Comparison of ENCODE assay signal across 7 mouse cellular contexts in the genomic region with DNA sequence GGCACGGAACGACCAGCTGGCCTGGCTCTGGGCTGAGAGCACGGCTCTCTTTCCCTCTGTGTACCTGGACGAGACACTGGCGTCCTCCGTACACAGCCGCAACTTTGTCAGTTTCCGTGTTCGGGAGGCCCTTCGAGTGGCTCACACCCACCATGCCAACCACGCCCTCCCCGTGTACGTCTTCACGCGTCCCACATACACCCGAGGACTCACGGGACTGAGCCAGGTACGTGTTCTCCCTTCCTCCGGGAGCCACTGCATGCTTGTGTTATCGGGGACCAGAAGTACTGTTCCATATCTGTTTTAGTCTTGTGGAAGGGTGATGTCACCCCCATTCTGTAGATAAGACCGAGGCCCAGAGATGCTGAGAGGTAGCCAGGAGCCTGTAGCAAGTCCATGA. TPM values are rescaled to one million over a fixed set of nuclear protein-coding genes. Genes with fewer than 3 reads are reported as not detected.
DNase-seq lines count a peak whose midpoint lies in the region; ATAC-seq and TF ChIP-seq lines count a peak whose summit lies in the region.

No protein-coding gene starts in this region.

- TF ChIP-seq RAD21 in MEL (IDR thresholded peaks at IDR 0.05; ENCODE audit: low read depth, low read length) = no peak

- H3K27me3 ChIP-seq in E14TG2a.4 (ENCODE audit: insufficient read depth, low read length) (peaks cover 28% of the 10 kb centered on the region), MEL (ENCODE audit: control insufficient read depth in 1 of 2, insufficient read depth in 2 of 2, low read length in 2 of 2) (no peaks in the 10 kb centered on the region)
- no peaks in the 10 kb centered on the region for H3K27me3 ChIP-seq in hindbrain, embryonic 11.5 days (ENCODE audit: control insufficient read depth, insufficient read depth, low read length)
- H3K27me3 ChIP-seq in liver, embryonic 16.5 days (ENCODE audit: control insufficient read depth, insufficient read depth, low read depth, low read length) = no peaks in the 10 kb centered on the region

- ATAC-seq in hindbrain, embryonic 11.5 days (ENCODE audit: low FRiP score) = no peak
- ATAC-seq in liver, embryonic 16.5 days (ENCODE audit: low read depth) = peak; percentile 69

- H3K27ac ChIP-seq in MEL (ENCODE audit: control insufficient read depth, low read depth, low read length) = peak overlapping the region; percentile 58
- no peak overlapping the region for H3K27ac ChIP-seq in hindbrain, embryonic 11.5 days (ENCODE audit: low read depth, low read length)
- peak overlapping the region; percentile 92 for H3K27ac ChIP-seq in liver, embryonic 16.5 days (ENCODE audit: low read length)

- peak overlapping the region; percentile 89 for H3K4me3 ChIP-seq in E14TG2a.4 (replicated peaks; ENCODE audit: low read length)
- peak overlapping the region; percentile 26 to 42 for H3K4me3 ChIP-seq in MEL (ENCODE audit: control insufficient read depth in 1 of 2, insufficient read depth in 1 of 2, low read depth in 2 of 2, low read length in 2 of 2)
- H3K4me3 ChIP-seq in hindbrain, embryonic 11.5 days (ENCODE audit: low read depth, low read length) = peak overlapping the region; percentile 91
- peak overlapping the region; percentile 74 for H3K4me3 ChIP-seq in liver, embryonic 16.5 days (ENCODE audit: low read depth, low read length)

- H3K4me2 ChIP-seq in hindbrain, embryonic 11.5 days (replicated peaks; ENCODE audit: low read depth, low read length) = peak overlapping the region; percentile 58
- H3K4me2 ChIP-seq in liver, embryonic 16.5 days (ENCODE audit: low read depth, low read length) = peak overlapping the region; percentile 81

- H3K9me3 ChIP-seq in E14TG2a.4 (ENCODE audit: low read length) (no peaks in the 10 kb centered on the region), MEL (replicated peaks; ENCODE audit: insufficient read depth, low read length) (no peaks in the 10 kb centered on the region)
- H3K9me3 ChIP-seq in hindbrain, embryonic 11.5 days (ENCODE audit: control insufficient read depth, low read length) = no peaks in the 10 kb centered on the region
- no peaks in the 10 kb centered on the region for H3K9me3 ChIP-seq in liver, embryonic 16.5 days (replicated peaks; ENCODE audit: control insufficient read depth, low read length)

- WGBS in hindbrain, embryonic 11.5 days = 93% methylated on average over 21 of the region's 21 CpGs
- 30% methylated on average over 21 of the region's 21 CpGs for WGBS in liver, embryonic 16.5 days (ENCODE audit: insufficient replicate concordance)

- H3K9ac ChIP-seq in MEL (ENCODE audit: control insufficient read depth, low read depth, low read length, poor library complexity, severe bottlenecking) = peak overlapping the region; percentile 77
- no peak overlapping the region for H3K9ac ChIP-seq in hindbrain, embryonic 11.5 days (ENCODE audit: low read depth, low read length)
- H3K9ac ChIP-seq in liver, embryonic 16.5 days (ENCODE audit: low read depth, low read length) = peak overlapping the region; percentile 80

- H3K4me1 ChIP-seq in E14TG2a.4 (replicated peaks; ENCODE audit: low read depth, low read length) (peaks cover 65% of the 10 kb centered on the region), MEL (ENCODE audit: control insufficient read depth in 1 of 2, insufficient read depth in 2 of 2, low read length in 2 of 2) (peaks cover 9 to 40% of the 10 kb centered on the region in 2 experiments)
- peaks cover 14% of the 10 kb centered on the region for H3K4me1 ChIP-seq in hindbrain, embryonic 11.5 days (replicated peaks; ENCODE audit: control insufficient read depth, insufficient read depth, low read length)
- peaks cover 68% of the 10 kb centered on the region for H3K4me1 ChIP-seq in liver, embryonic 16.5 days (ENCODE audit: control insufficient read depth, low read depth, low read length)

- H3K36me3 ChIP-seq in E14TG2a.4 (ENCODE audit: insufficient read depth, low read length) (peaks cover 27% of the 10 kb centered on the region), MEL (ENCODE audit: control insufficient read depth in 1 of 2, insufficient read depth in 2 of 2, low read length in 2 of 2) (peaks cover 0 to 28% of the 10 kb centered on the region in 2 experiments; a peak in 2 of 4 replicates)
- peaks cover 25% of the 10 kb centered on the region for H3K36me3 ChIP-seq in hindbrain, embryonic 11.5 days (ENCODE audit: control insufficient read depth, insufficient read depth, low read length)
- peaks cover 4% of the 10 kb centered on the region for H3K36me3 ChIP-seq in liver, embryonic 16.5 days (ENCODE audit: control insufficient read depth, insufficient read depth)

- TF ChIP-seq EP300 in MEL (IDR thresholded peaks at IDR 0.05; ENCODE audit: low read depth in 1 of 2, low read length in 2 of 2) = peak; percentile 77 to 83

- peaks cover 14% of the 10 kb centered on the region for H3K79me2 ChIP-seq in MEL (ENCODE audit: control insufficient read depth, insufficient read depth, low read length, poor library complexity)

- TF ChIP-seq POLR2A in MEL (IDR thresholded peaks at IDR 0.05; ENCODE audit: control insufficient read depth in 1 of 2, insufficient read depth in 1 of 2, low read depth in 1 of 2, low read length in 2 of 2, poor library complexity in 1 of 2) = no peak; a peak in 1 of 4 replicates

- TF ChIP-seq CTCF in E14TG2a.4 (conservative IDR thresholded peaks at IDR 0.05; ENCODE audit: low read length) = no peak
- TF ChIP-seq CTCF in MEL (IDR thresholded peaks at IDR 0.05 in 2 of 3, conservative IDR thresholded peaks at IDR 0.05 in 1 of 3; ENCODE audit: control insufficient read depth in 1 of 3, insufficient read depth in 1 of 3, low read depth in 2 of 3, low read length in 3 of 3, poor library complexity in 1 of 3, severe bottlenecking in 1 of 3) = no peak

- peak; percentile 73 for DNase-seq in MEL (ENCODE audit: low read depth, low spot score)
- no peak for DNase-seq in hindbrain, embryonic 11.5 days (ENCODE audit: low spot score)
- no peak for DNase-seq in frontal cortex, postnatal 14 days (ENCODE audit: low spot score in 2 of 2)
- DNase-seq in frontal cortex, postnatal 10 days (ENCODE audit: low spot score in 2 of 2) = no peak
- DNase-seq in embryo, embryonic 9.5 days (ENCODE audit: extremely low spot score) = no peak

TF ChIP-seq in MEL, 35 proteins besides CTCF, POLR2A, EP300 and RAD21 (continues in another document):
- TF ChIP-seq ETS1 (IDR thresholded peaks at IDR 0.05; ENCODE audit: low read depth, low read length) (peak; percentile 92), MXI1 (IDR thresholded peaks at IDR 0.05; ENCODE audit: low read depth, low read length) (peak; percentile 36; the same call in 1 of the 2 replicates), MAFK (IDR thresholded peaks at IDR 0.05; ENCODE audit: borderline replicate concordance, low read depth, low read length) (no peak), MEF2A (IDR thresholded peaks at IDR 0.05; ENCODE audit: extremely low read depth, insufficient replicate concordance, low read depth, low read length, poor library complexity, severe bottlenecking) (no peak), ZNF384 (IDR thresholded peaks at IDR 0.05; ENCODE audit: low read depth, low read length) (no peak), JUND (IDR thresholded peaks at IDR 0.05; ENCODE audit: low read depth, low read length) (peak; percentile 68; the same call in 1 of the 2 replicates), CHD2 (IDR thresholded peaks at IDR 0.05; ENCODE audit: low read length) (no peak), MYC (IDR thresholded peaks at IDR 0.05; ENCODE audit: low read depth, low read length) (0 out of 2 replicates have a peak, but pooled peaks have one; percentile 63), BHLHE40 (IDR thresholded peaks at IDR 0.05; ENCODE audit: borderline replicate concordance, low read depth, low read length) (peak; percentile 85), USF2 (IDR thresholded peaks at IDR 0.05; ENCODE audit: borderline replicate concordance in 1 of 2, insufficient read depth in 1 of 2, low read depth in 1 of 2, low read length in 2 of 2) (no peak), POLR2AphosphoS2 (IDR thresholded peaks at IDR 0.05; ENCODE audit: low read length) (no peak), ZMIZ1 (IDR thresholded peaks at IDR 0.05; ENCODE audit: low read depth, low read length) (no peak)

RNA-seq across cellular contexts. Expression of gene Hyal2, which starts 3.1 kb away (rescaled TPM):
- total RNA-seq in MEL (2012; rRNA removed) = 24.8 and 32.0 TPM in 2 replicates
- 10 to 100 TPM in 1 of 2 experiments, not detected in 1; 31.3 TPM for polyA plus RNA-seq in MEL (2012; ENCODE audit: insufficient read depth in 1 of 2, insufficient read length in 2 of 2, low read depth in 1 of 2, low replicate concordance in 2 of 2, missing spikeins in 1 of 2)
- 116 and 123 TPM in 2 replicates for polyA plus RNA-seq in hindbrain, embryonic 11.5 days (2014; fragmentation: Nextera tagmentation; extraction: Ambion mirVana)
- 48.9 and 50.2 TPM in 2 replicates for polyA plus RNA-seq in liver, embryonic 16.5 days (2015; fragmentation: Nextera tagmentation; extraction: Ambion mirVana)

RNA-seq across cellular contexts. Expression of gene Hyal1, which starts 5.9 kb away (rescaled TPM):
- 1.1 and 1.3 TPM in 2 replicates for total RNA-seq in MEL (2012; rRNA removed)
- 1 to 10 TPM in 1 of 2 experiments, not detected in 1; 3.4 TPM for polyA plus RNA-seq in MEL (2012; ENCODE audit: insufficient read depth in 1 of 2, insufficient read length in 2 of 2, low read depth in 1 of 2, low replicate concordance in 2 of 2, missing spikeins in 1 of 2)
- 3.6 and 4.4 TPM in 2 replicates for polyA plus RNA-seq in hindbrain, embryonic 11.5 days (2014; fragmentation: Nextera tagmentation; extraction: Ambion mirVana)
- polyA plus RNA-seq in liver, embryonic 16.5 days (2015; fragmentation: Nextera tagmentation; extraction: Ambion mirVana) = 3.3 and 3.8 TPM in 2 replicates

RNA-seq across cellular contexts. Expression of gene Tusc2, which starts 7.8 kb away (rescaled TPM):
- 29.9 and 36.2 TPM in 2 replicates for total RNA-seq in MEL (2012; rRNA removed)
- 10 to 100 TPM in 1 of 2 experiments, not detected in 1; 48.9 TPM for polyA plus RNA-seq in MEL (2012; ENCODE audit: insufficient read depth in 1 of 2, insufficient read length in 2 of 2, low read depth in 1 of 2, low replicate concordance in 2 of 2, missing spikeins in 1 of 2)
- 88.2 and 92.4 TPM in 2 replicates for polyA plus RNA-seq in hindbrain, embryonic 11.5 days (2014; fragmentation: Nextera tagmentation; extraction: Ambion mirVana)
- polyA plus RNA-seq in liver, embryonic 16.5 days (2015; fragmentation: Nextera tagmentation; extraction: Ambion mirVana) = 29.1 and 29.4 TPM in 2 replicates

RNA-seq across cellular contexts. Expression of gene Naa80, which starts 7.8 kb away (rescaled TPM):
- total RNA-seq in MEL (2012; rRNA removed) = 14.3 and 15.1 TPM in 2 replicates
- polyA plus RNA-seq in MEL (2012; ENCODE audit: insufficient read depth in 1 of 2, insufficient read length in 2 of 2, low read depth in 1 of 2, low replicate concordance in 2 of 2, missing spikeins in 1 of 2) = 10 to 100 TPM in 1 of 2 experiments, not detected in 1; 74.0 TPM
- 10.5 and 11.3 TPM in 2 replicates for polyA plus RNA-seq in hindbrain, embryonic 11.5 days (2014; fragmentation: Nextera tagmentation; extraction: Ambion mirVana)
- 10.5 and 14.1 TPM in 2 replicates for polyA plus RNA-seq in liver, embryonic 16.5 days (2015; fragmentation: Nextera tagmentation; extraction: Ambion mirVana)

RNA-seq across cellular contexts. Expression of gene Hyal3, which starts 9.8 kb away (rescaled TPM):
- 1.8 and 2.3 TPM in 2 replicates for total RNA-seq in MEL (2012; rRNA removed)
- 1 to 10 TPM in 1 of 2 experiments, not detected in 1; 6.8 TPM for polyA plus RNA-seq in MEL (2012; ENCODE audit: insufficient read depth in 1 of 2, insufficient read length in 2 of 2, low read depth in 1 of 2, low replicate concordance in 2 of 2, missing spikeins in 1 of 2)
- polyA plus RNA-seq in hindbrain, embryonic 11.5 days (2014; fragmentation: Nextera tagmentation; extraction: Ambion mirVana) = 0.18 and 0.39 TPM in 2 replicates
- polyA plus RNA-seq in liver, embryonic 16.5 days (2015; fragmentation: Nextera tagmentation; extraction: Ambion mirVana) = 0.89 and 0.96 TPM in 2 replicates

Comparison
In these comparisons a context has a peak if more than half of its experiments do, and no peak if none do; other contexts are left out.
1. H3K4me3 ChIP-seq: peak in every context shown above with its lines; median percentile 91 in hindbrain, embryonic 11.5 days; 89 in E14TG2a.4; 74 in liver, embryonic 16.5 days; 34 in MEL.